Mouse (Mus musculus) heart, postnatal 0 days (tissue): ENCODE results near the gene Mcl1. TPM values are rescaled to one million over a fixed set of nuclear protein-coding genes. Genes with fewer than 3 reads are reported as not detected.

ENCODE experiments used
- ATAC-seq: fragments of 200-750 bp; cut with Nextera tagmentation; 2 replicates; pipeline ENCODE4 v1.8.0; 2017; ENCODE audit warnings: low read depth, moderate number of reproducible peaks, moderate library complexity; ENCODE audit not compliant: insufficient read depth
- DNase-seq: peaks from one replicate; pipeline ENCODE4 v3.0.0-alpha.2; 2016; ENCODE audit warnings: low spot score
- H3K27ac ChIP-seq: fragments of 300-500 bp; sonication (generic); 2 replicates; pipeline ENCODE4 v1.5.1; 2014; ENCODE audit warnings: low read depth, mild to moderate bottlenecking
- H3K27me3 ChIP-seq: fragments of 300-500 bp; sonication (generic); 2 replicates; pipeline ENCODE4 v1.6.1; 2014; ENCODE audit warnings: low read length, mixed read lengths; ENCODE audit not compliant: control insufficient read depth, insufficient read depth
- H3K36me3 ChIP-seq: fragments of 300-500 bp; sonication (generic); replicated peaks from 2 replicates; pipeline ENCODE4 v1.6.1; 2014; ENCODE audit warnings: low read length, mixed read lengths; ENCODE audit not compliant: control insufficient read depth, insufficient read depth
- H3K4me1 ChIP-seq: fragments of 300-500 bp; sonication (generic); 2 replicates; pipeline ENCODE4 v1.6.1; 2014; ENCODE audit warnings: antibody characterized with exemption; ENCODE audit not compliant: control insufficient read depth, insufficient read depth
- H3K4me2 ChIP-seq: fragments of 300-500 bp; sonication (generic); 2 replicates; pipeline ENCODE4 v1.6.1; 2014; ENCODE audit warnings: low read depth, mild to moderate bottlenecking, low read length, moderate library complexity
- H3K4me3 ChIP-seq: fragments of 300-500 bp; sonication (generic); 2 replicates; pipeline ENCODE4 v1.5.1; 2014; ENCODE audit warnings: low read depth, low read length
- H3K9ac ChIP-seq: fragments of 300-500 bp; sonication (generic); replicated peaks from 2 replicates; pipeline ENCODE4 v1.6.1; 2014; ENCODE audit warnings: low read depth, low read length, mixed read lengths
- H3K9me3 ChIP-seq: fragments of 300-500 bp; sonication (generic); replicated peaks from 2 replicates; pipeline ENCODE4 v1.6.1; 2016; ENCODE audit warnings: low read length; ENCODE audit not compliant: control insufficient read depth
- CTCF ChIP-seq: IDR thresholded peaks from 2 replicates; pipeline ENCODE4 v1.5.1; 2016; ENCODE audit warnings: antibody characterized with exemption, control low read depth, low read depth
- EP300 ChIP-seq: IDR thresholded peaks from 2 replicates; pipeline ENCODE4 v1.6.1; 2016; ENCODE audit warnings: antibody characterized with exemption, low read depth
- WGBS: fragments of 180-500 bp; shearing (Covaris S2); extraction: QIAGEN DNeasy Blood & Tissue Kit; methylation state at CpG from one replicate; pipeline ENCODE4 v1.1.7; 2014; 5-methylcytosine and 5-hydroxymethylcytosine counted together
- polyA plus RNA-seq: library from polyadenylated mRNA; unstranded; fragments of >200 nt; fragmentation: Nextera tagmentation; extraction: Ambion mirVana; gene quantifications from 2 replicates; pipeline ENCODE4 v1.2.1, GENCODE M21; 2015
- total RNA-seq: library from RNA; depleted of rRNA; stranded (reverse); fragments of >200 nt; gene quantifications from 2 replicates; pipeline ENCODE4 v1.2.3, GENCODE M21; 2014; ENCODE audit warnings: low replicate concordance

The Mcl1 gene
- total and polyA plus RNA-seq, 2 experiments from 2014 or later: 50.1 to 278 TPM

- Histone ChIP-seq H3K27me3 (no peaks in the 10 kb centered on the region), H3K4me1 (peaks cover 38% of the 10 kb centered on the region), H3K9me3 (no peaks in the 10 kb centered on the region), H3K9ac (no peak overlapping the region), H3K4me3 (no peak overlapping the region), H3K27ac (peak overlapping the region; percentile 99), H3K36me3 (peaks cover 7% of the 10 kb centered on the region; the same call in 1 of the 2 replicates), H3K4me2 (no peak overlapping the region)
- TF ChIP-seq CTCF: no peak
- no peak for TF ChIP-seq EP300
- no peak for ATAC-seq
- DNase-seq: no peak
- 65% methylated on average over 19 of the region's 19 CpGs for WGBS
Measured at GRCm38 (mm10) chr3:95677420-95678090, 19.0 kb downstream of the Mcl1 start.

GRCm38 (mm10) chr3:95679551-95679950 is 21.0 kb downstream of the Mcl1 start:
- Histone ChIP-seq H3K27me3 (no peaks in the 10 kb centered on the region), H3K9me3 (no peaks in the 10 kb centered on the region), H3K27ac (no peak overlapping the region), H3K4me1 (peaks cover 20% of the 10 kb centered on the region), H3K36me3 (peaks cover 12% of the 10 kb centered on the region), H3K9ac (no peak overlapping the region), H3K4me2 (no peak overlapping the region), H3K4me3 (no peak overlapping the region)
- ATAC-seq (no peak), DNase-seq (no peak)
- no peak for TF ChIP-seq EP300
- TF ChIP-seq CTCF: no peak
- 91% methylated on average over 8 of the region's 8 CpGs for WGBS

- H3K4me1 ChIP-seq: peaks cover 12% of the 10 kb centered on the region
- H3K9ac ChIP-seq: no peak overlapping the region
- WGBS: 66% methylated on average over 6 of the region's 6 CpGs
- no peak overlapping the region for H3K4me3 ChIP-seq
- TF ChIP-seq EP300 (no peak), CTCF (no peak)
- no peaks in the 10 kb centered on the region for H3K27me3 ChIP-seq
- no peak overlapping the region for H3K27ac ChIP-seq
- peaks cover 12% of the 10 kb centered on the region for H3K36me3 ChIP-seq
- DNase-seq (no peak), ATAC-seq (no peak)
- H3K9me3 ChIP-seq: no peaks in the 10 kb centered on the region
- H3K4me2 ChIP-seq: no peak overlapping the region
Measured at GRCm38 (mm10) chr3:95680673-95681072, 22.1 kb downstream of the Mcl1 start.

GRCm38 (mm10) chr3:95681365-95681764 is 22.8 kb downstream of the Mcl1 start:
- no peak for ATAC-seq
- H3K27me3 ChIP-seq: no peaks in the 10 kb centered on the region
- H3K9me3 ChIP-seq: no peaks in the 10 kb centered on the region
- H3K4me2 ChIP-seq: no peak overlapping the region
- no peak overlapping the region for H3K4me3 ChIP-seq
- TF ChIP-seq CTCF: no peak
- TF ChIP-seq EP300: no peak
- H3K36me3 ChIP-seq: peaks cover 12% of the 10 kb centered on the region
- H3K9ac ChIP-seq: no peak overlapping the region
- peaks cover 13% of the 10 kb centered on the region for H3K4me1 ChIP-seq
- H3K27ac ChIP-seq: no peak overlapping the region
- WGBS: 19% methylated on average over 11 of the region's 11 CpGs
- DNase-seq: no peak

DNA sequence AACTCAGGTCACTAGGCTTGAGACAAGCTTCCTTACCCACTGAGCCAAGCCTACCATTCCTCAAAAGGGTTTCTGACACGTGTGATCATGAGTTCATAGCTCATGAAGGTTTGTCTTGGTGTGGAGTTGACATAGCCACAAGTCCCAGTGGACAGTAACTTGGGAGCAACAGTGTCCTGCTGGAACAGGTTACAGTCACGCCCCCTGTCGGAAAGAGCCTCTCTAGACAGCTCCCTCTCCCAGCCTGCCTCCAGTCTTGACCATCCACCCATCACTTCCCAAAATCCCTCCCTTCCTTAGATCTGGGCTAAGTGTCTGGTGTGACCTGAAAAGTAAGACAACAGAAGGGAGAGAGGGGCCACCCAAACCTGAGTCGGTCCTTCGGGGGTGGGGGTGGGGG is 24.3 kb downstream of the Mcl1 start:
- Histone ChIP-seq H3K4me3 (no peak overlapping the region), H3K4me1 (peaks cover 21% of the 10 kb centered on the region), H3K27me3 (no peaks in the 10 kb centered on the region), H3K9me3 (no peaks in the 10 kb centered on the region), H3K4me2 (no peak overlapping the region), H3K36me3 (peaks cover 12% of the 10 kb centered on the region), H3K27ac (no peak overlapping the region), H3K9ac (no peak overlapping the region)
- no peak for ATAC-seq
- TF ChIP-seq EP300 (no peak), CTCF (no peak)
- no peak for DNase-seq
- 63% methylated on average over 5 of the region's 5 CpGs for WGBS

DNA sequence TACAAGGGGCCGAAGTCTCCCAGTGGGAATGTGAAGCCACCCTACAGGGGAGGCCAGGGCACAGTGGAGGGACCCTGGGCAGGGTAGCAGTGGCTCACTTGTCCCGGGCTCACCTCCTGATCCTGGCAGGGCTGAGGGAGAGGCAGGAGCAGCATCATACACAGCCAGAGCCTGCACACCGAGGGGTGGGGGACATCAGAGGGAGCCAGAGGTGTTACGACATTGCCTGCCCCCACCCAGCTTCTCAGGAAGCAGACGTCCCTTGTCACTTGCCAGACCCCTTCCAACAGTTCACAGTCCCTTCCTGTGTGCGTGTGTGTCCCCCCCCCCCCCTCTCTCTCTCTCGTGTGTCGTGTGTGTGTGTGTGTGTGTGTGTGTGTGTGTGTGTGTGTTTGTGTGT is 26.3 kb downstream of the Mcl1 start:
- no peak overlapping the region for H3K4me2 ChIP-seq
- no peak overlapping the region for H3K27ac ChIP-seq
- ATAC-seq: peak; percentile 5; the same call in 1 of the 2 replicates
- no peak for DNase-seq
- no peaks in the 10 kb centered on the region for H3K9me3 ChIP-seq
- no peak overlapping the region for H3K4me3 ChIP-seq
- TF ChIP-seq EP300 (no peak), CTCF (no peak)
- no peaks in the 10 kb centered on the region for H3K27me3 ChIP-seq
- no peak overlapping the region for H3K9ac ChIP-seq
- 45% methylated on average over 5 of the region's 8 CpGs for WGBS
- peaks cover 34% of the 10 kb centered on the region for H3K4me1 ChIP-seq
- peaks cover 5% of the 10 kb centered on the region for H3K36me3 ChIP-seq
